Mouse (Mus musculus) CH12.LX (cell line): ENCODE measurements around the gene Chd9. TPM values are rescaled to one million over a fixed set of nuclear protein-coding genes. Genes with fewer than 3 reads are reported as not detected.

ENCODE experiments used
- DNase-seq: peaks from one replicate; pipeline ENCODE4 v3.0.0-alpha.2; 2013; ENCODE audit errors: extremely low read depth
- H3K27ac ChIP-seq: 2 replicates; pipeline ENCODE4 v1.5.1; 2012; ENCODE audit warnings: low read depth, mild to moderate bottlenecking, control low read depth, moderate library complexity; ENCODE audit not compliant: insufficient read depth
- H3K27me3 ChIP-seq: replicated peaks from 2 replicates; pipeline ENCODE3; 2012; ENCODE audit warnings: inconsistent platforms
- H3K36me3 ChIP-seq, 2 experiments: replicated peaks in 1 of 2; 2 replicates each; pipeline versions ENCODE3 to v1.6.1; 2012; ENCODE audit warnings: inconsistent platforms in 1 of 2, low read length in 1 of 2, mild to moderate bottlenecking in 1 of 2, mixed read lengths in 1 of 2, moderate library complexity in 1 of 2; ENCODE audit not compliant: control insufficient read depth in 1 of 2, insufficient read depth in 1 of 2
- H3K4me1 ChIP-seq, 2 experiments: 2 replicates each; pipeline ENCODE4 v1.6.1; 2012; ENCODE audit warnings: inconsistent platforms in 1 of 2, moderate library complexity in 1 of 2; ENCODE audit not compliant: insufficient read depth in 2 of 2, control insufficient read depth in 1 of 2
- H3K4me2 ChIP-seq: 2 replicates; pipeline ENCODE4 v1.6.1; 2012; ENCODE audit warnings: low read depth, mild to moderate bottlenecking, control low read depth; ENCODE audit not compliant: poor library complexity, insufficient read depth, severe bottlenecking
- H3K4me3 ChIP-seq, 3 experiments: fragments of 150-350 bp in 1 of 3; sonication (generic) in 1 of 3; replicated peaks in 1 of 3; 2 replicates each; pipeline versions ENCODE3 to v1.5.1; 2011 to 2012; ENCODE audit warnings: low read depth in 2 of 3, low read length in 2 of 3, mild to moderate bottlenecking in 2 of 3, moderate library complexity in 2 of 3, control low read depth in 1 of 3, improper control_type of control experiment in 1 of 3, inconsistent platforms in 1 of 3, mixed read lengths in 1 of 3; ENCODE audit not compliant: poor library complexity in 1 of 3
- H3K79me2 ChIP-seq: replicated peaks from 2 replicates; pipeline ENCODE4 v1.6.1; 2012; ENCODE audit warnings: mild to moderate bottlenecking, moderate library complexity; ENCODE audit not compliant: control insufficient read depth, poor library complexity, insufficient read depth, severe bottlenecking; ENCODE audit errors: extremely low read depth
- H3K9ac ChIP-seq: 2 replicates; pipeline ENCODE4 v1.6.1; 2012; ENCODE audit warnings: low read depth, mild to moderate bottlenecking, control low read depth, moderate library complexity; ENCODE audit not compliant: insufficient read depth
- H3K9me3 ChIP-seq: replicated peaks from 2 replicates; pipeline ENCODE3; 2012; ENCODE audit warnings: low read length, inconsistent platforms, mixed read lengths
- BHLHE40 ChIP-seq: IDR thresholded peaks from 2 replicates; pipeline ENCODE4 v1.6.1; 2011; ENCODE audit warnings: mild to moderate bottlenecking, low read depth, low read length, improper control_type of control experiment
- CHD2 ChIP-seq: IDR thresholded peaks from 2 replicates; pipeline ENCODE4 v1.6.1; 2011; ENCODE audit warnings: low read length, improper control_type of control experiment
- CTCF ChIP-seq, 2 experiments: IDR thresholded peaks in 1 of 2; conservative IDR thresholded peaks in 1 of 2; 2 replicates each; pipeline ENCODE4 v1.5.1; 2011 to 2012; ENCODE audit warnings: low read depth in 2 of 2, low read length in 2 of 2, improper control_type of control experiment in 1 of 2, inconsistent platforms in 1 of 2, mild to moderate bottlenecking in 1 of 2, moderate library complexity in 1 of 2
- ETS1 ChIP-seq: conservative IDR thresholded peaks from 2 replicates; pipeline ENCODE4 v1.6.1; 2012; ENCODE audit warnings: low read depth, mild to moderate bottlenecking, inconsistent platforms, low read length, improper control_type of control experiment, moderate library complexity
- MEF2A ChIP-seq: IDR thresholded peaks from 2 replicates; pipeline ENCODE4 v1.6.1; 2014; ENCODE audit warnings: low read depth, mild to moderate bottlenecking, inconsistent platforms, low read length, improper control_type of control experiment, borderline replicate concordance
- POLR2AphosphoS2 ChIP-seq: IDR thresholded peaks from 2 replicates; pipeline ENCODE4 v1.6.1; 2011; ENCODE audit warnings: low read depth, low read length, improper control_type of control experiment
- RAD21 ChIP-seq: IDR thresholded peaks from 2 replicates; pipeline ENCODE4 v1.6.1; 2011; ENCODE audit warnings: low read depth, mild to moderate bottlenecking, low read length, improper control_type of control experiment, moderate library complexity
- SIN3A ChIP-seq: IDR thresholded peaks from 2 replicates; pipeline ENCODE4 v1.6.1; 2012; ENCODE audit warnings: low read length, improper control_type of control experiment, inconsistent platforms
- SMC3 ChIP-seq: IDR thresholded peaks from 2 replicates; pipeline ENCODE4 v1.6.1; 2011; ENCODE audit warnings: low read depth, low read length, improper control_type of control experiment
- TBP ChIP-seq: conservative IDR thresholded peaks from 2 replicates; pipeline ENCODE4 v1.6.1; 2011; ENCODE audit warnings: low read depth, low read length, improper control_type of control experiment
- TCF12 ChIP-seq: IDR thresholded peaks from 2 replicates; pipeline ENCODE4 v1.6.1; 2014; ENCODE audit warnings: low read depth, mild to moderate bottlenecking, inconsistent platforms, low read length, improper control_type of control experiment
- ZMIZ1 ChIP-seq: IDR thresholded peaks from 2 replicates; pipeline ENCODE4 v1.6.1; 2012; ENCODE audit warnings: low read depth, mild to moderate bottlenecking, inconsistent platforms, low read length, improper control_type of control experiment
- ZNF384 ChIP-seq: IDR thresholded peaks from 2 replicates; pipeline ENCODE4 v1.6.1; 2012; ENCODE audit warnings: low read depth, low read length, improper control_type of control experiment, inconsistent platforms
- dilution Hi-C: fragments of 300-500 bp; cut with MboI; formaldehyde crosslinking; loops from 2 replicates; pipeline ENCODE4 v1.14.3; 2020; ENCODE audit warnings: low sequenced_read_pairs; ENCODE audit not compliant: extremely low pct_unique_long_range_greater_than_20kb, extremely low pct_ligation_motif_present
- in situ Hi-C: fragments of 300-500 bp; cut with MboI; formaldehyde crosslinking; loops from 3 replicates; pipeline ENCODE4 v1.14.3; 2019; ENCODE audit warnings: low sequenced_read_pairs, low pct_ligation_motif_present, low pct_unique_long_range_greater_than_20kb, mixed read lengths
- polyA plus RNA-seq: library from polyadenylated mRNA; unstranded; fragments of >175 nt; gene quantifications from 2 replicates; pipeline ENCODE4 v1.2.1, GENCODE M21; 2012; ENCODE audit warnings: low read depth; ENCODE audit not compliant: insufficient read length
- total RNA-seq, 2 experiments: library from RNA; depleted of rRNA; stranded (reverse); fragments of 300-350 nt in 1 of 2; fragments of >200 nt in 1 of 2; gene quantifications; 2 replicates each; pipeline ENCODE4 v1.2.3; 2012 to 2014

The Chd9 gene
- total and polyA plus RNA-seq, 3 experiments: 12.7 to 188 (median 15.1) TPM

DNA sequence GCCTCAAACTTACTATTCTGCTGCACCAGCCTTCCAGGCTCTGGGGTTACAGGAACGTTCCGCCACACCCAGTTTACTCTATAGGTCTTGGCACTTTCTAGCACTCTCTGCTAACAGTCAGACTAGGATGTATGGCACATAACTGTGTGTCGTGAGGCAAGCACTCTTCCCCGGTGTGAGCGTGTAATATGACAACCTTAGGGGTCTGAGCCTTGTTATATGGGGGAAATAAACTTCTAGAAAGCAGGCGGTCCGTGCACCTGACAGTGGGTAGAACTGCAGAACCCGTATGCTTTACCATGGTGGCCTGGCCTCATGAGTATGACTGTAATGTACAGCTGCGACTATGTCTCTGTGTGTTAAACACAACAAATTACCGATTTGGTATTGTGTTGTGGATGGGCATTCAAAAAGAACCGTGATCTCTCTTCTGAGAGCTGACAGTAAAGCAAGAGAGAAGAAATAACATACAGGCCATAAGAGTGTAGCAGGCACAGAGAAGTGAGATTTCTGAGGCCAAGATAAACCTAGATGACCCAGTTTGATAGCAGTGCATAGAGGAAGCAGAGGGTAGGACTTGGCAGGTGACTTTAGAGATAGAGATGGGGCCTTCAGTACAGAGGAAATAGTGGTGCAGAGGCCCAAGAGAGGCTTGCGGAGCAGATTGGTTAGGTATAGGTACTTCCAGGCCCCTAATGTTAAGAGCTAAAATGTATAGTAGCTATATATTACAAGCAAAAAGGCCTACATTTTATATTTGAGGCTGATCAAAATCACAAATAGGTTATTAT, 249.1 kb downstream of the Chd9 start:
- no peak for TF ChIP-seq CTCF (conservative IDR thresholded peaks at IDR 0.05 in 1 of 2, IDR thresholded peaks at IDR 0.05 in 1 of 2; ENCODE audit: low read depth in 2 of 2, low read length in 2 of 2)
- TF ChIP-seq SMC3: no peak
- no peak for TF ChIP-seq BHLHE40
- no peak for TF ChIP-seq ZMIZ1
- TF ChIP-seq ETS1: no peak
- no peak for TF ChIP-seq MEF2A
- TF ChIP-seq CHD2: no peak
- TF ChIP-seq TBP: no peak
- no peak for TF ChIP-seq RAD21
- no peak for TF ChIP-seq POLR2AphosphoS2
- in situ Hi-C loops: no loop called here

DNA sequence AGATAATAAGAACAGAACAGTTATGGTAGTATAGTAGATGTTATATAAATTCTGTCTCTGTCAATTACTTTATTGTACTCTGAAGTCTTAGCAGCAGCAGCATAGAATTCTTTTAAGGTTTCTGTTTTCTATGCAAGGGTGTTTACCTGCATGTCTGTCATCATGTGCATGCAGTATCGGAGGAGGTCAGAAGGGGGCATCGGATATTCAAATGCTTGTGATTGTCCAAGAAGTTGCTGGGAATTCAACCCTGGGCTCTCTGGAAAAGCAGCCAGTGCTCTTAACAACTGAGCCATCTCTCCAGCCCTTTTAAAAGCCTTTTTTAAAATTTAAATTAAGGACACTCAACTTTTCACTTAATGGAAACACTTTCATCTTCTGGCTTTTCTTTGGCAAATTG, 251.5 kb downstream of the Chd9 start:
- DNase-seq: no peak
- Histone ChIP-seq H3K9me3 (no peaks in the 10 kb centered on the region), H3K27me3 (no peaks in the 10 kb centered on the region), H3K4me1 (peaks cover 4 to 28% of the 10 kb centered on the region in 2 experiments; a peak in 3 of 4 replicates), H3K4me2 (no peak overlapping the region), H3K36me3 (peaks cover 34 to 48% of the 10 kb centered on the region in 2 experiments), H3K79me2 (peaks cover 2% of the 10 kb centered on the region), H3K9ac (no peak overlapping the region), H3K27ac (no peak overlapping the region), H3K4me3 (no peak overlapping the region)
- dilution Hi-C loops (no loop called here), in situ Hi-C loops (no loop called here)
- no peak for TF ChIP-seq TCF12
- no peak for TF ChIP-seq ZNF384
- TF ChIP-seq MEF2A: no peak
- TF ChIP-seq SIN3A: no peak
- peak in 1 of 2 experiments; percentile 45; a peak in 2 of 4 replicates for TF ChIP-seq CTCF (conservative IDR thresholded peaks at IDR 0.05 in 1 of 2, IDR thresholded peaks at IDR 0.05 in 1 of 2; ENCODE audit: low read depth in 2 of 2, low read length in 2 of 2)

More for the DNA sequence above, 249.1 kb downstream of the Chd9 start:
- dilution Hi-C loops: no loop called here
- no peak overlapping the region for H3K4me2 ChIP-seq
- no peak overlapping the region for H3K27ac ChIP-seq
- H3K79me2 ChIP-seq: peaks cover 9% of the 10 kb centered on the region
- peaks cover 36 to 59% of the 10 kb centered on the region in 2 experiments for H3K36me3 ChIP-seq
- no peak overlapping the region for H3K9ac ChIP-seq
- no peak overlapping the region for H3K4me3 ChIP-seq
- H3K9me3 ChIP-seq: no peaks in the 10 kb centered on the region
- peaks cover 9 to 26% of the 10 kb centered on the region in 2 experiments for H3K4me1 ChIP-seq
- no peaks in the 10 kb centered on the region for H3K27me3 ChIP-seq
- no peak for DNase-seq
